Mouse (Mus musculus): ENCODE data around the gene Mcpt8. TPM values are rescaled to one million over a fixed set of nuclear protein-coding genes. Genes with fewer than 3 reads are reported as not detected.
"Not testable (repeated sequence)": the region's sequence is repeated elsewhere in the genome, so short reads cannot be mapped to it uniquely, and the experiment has no call there.

Mcpt8 gene
- polyA plus RNA-seq, 1 experiment from 2014 or later: 0.20 TPM

- Histone ChIP-seq H3K9ac (no peak overlapping the region), H3K27me3 (replicated peaks) (no peaks in the 10 kb centered on the region), H3K9me3 (replicated peaks) (no peaks in the 10 kb centered on the region), H3K4me3 (no peak overlapping the region), H3K36me3 (no peaks in the 10 kb centered on the region), H3K4me2 (no peak overlapping the region), H3K4me1 (no peaks in the 10 kb centered on the region), H3K27ac (no peak overlapping the region)
- ATAC-seq: no peak
- WGBS (ENCODE audit: insufficient replicate concordance): 53% methylated on average over 1 of the region's 1 CpGs
Measured at GRCm38 (mm10) chr14:56097597-56097996, 12.5 kb upstream of the Mcpt8 start.

GRCm38 (mm10) chr14:56093353-56093752 is 8.3 kb upstream of the Mcpt8 start:
- Histone ChIP-seq H3K4me2 (no peak overlapping the region), H3K9me3 (replicated peaks) (no peaks in the 10 kb centered on the region), H3K4me3 (no peak overlapping the region), H3K27me3 (replicated peaks) (no peaks in the 10 kb centered on the region), H3K27ac (no peak overlapping the region), H3K4me1 (no peaks in the 10 kb centered on the region), H3K9ac (no peak overlapping the region), H3K36me3 (no peaks in the 10 kb centered on the region)
- no peak for ATAC-seq
- WGBS (ENCODE audit: insufficient replicate concordance): 32% methylated on average over 2 of the region's 2 CpGs

- Histone ChIP-seq H3K4me1 (no peaks in the 10 kb centered on the region), H3K9me3 (replicated peaks) (no peaks in the 10 kb centered on the region), H3K4me2 (no peak overlapping the region), H3K27me3 (replicated peaks) (no peaks in the 10 kb centered on the region), H3K27ac (no peak overlapping the region), H3K4me3 (no peak overlapping the region), H3K36me3 (no peaks in the 10 kb centered on the region), H3K9ac (no peak overlapping the region)
- 32% methylated on average over 3 of the region's 3 CpGs for WGBS (ENCODE audit: insufficient replicate concordance)
- no peak for ATAC-seq
Measured at GRCm38 (mm10) chr14:56086711-56087110, 1.6 kb upstream of the Mcpt8 start.

GRCm38 (mm10) chr14:56082016-56082415 is 3.1 kb downstream of the Mcpt8 start:
- no peak overlapping the region for H3K4me3 ChIP-seq
- no peak overlapping the region for H3K9ac ChIP-seq
- H3K9me3 ChIP-seq (replicated peaks): no peaks in the 10 kb centered on the region
- no peak for ATAC-seq
- H3K27me3 ChIP-seq (replicated peaks): no peaks in the 10 kb centered on the region
- H3K27ac ChIP-seq: no peak overlapping the region
- WGBS (ENCODE audit: insufficient replicate concordance): 61% methylated on average over 4 of the region's 4 CpGs
- H3K4me2 ChIP-seq: no peak overlapping the region
- no peaks in the 10 kb centered on the region for H3K4me1 ChIP-seq
- no peaks in the 10 kb centered on the region for H3K36me3 ChIP-seq

- H3K36me3 ChIP-seq; ATAC-seq; H3K27me3 ChIP-seq (replicated peaks); H3K27ac ChIP-seq; H3K4me3 ChIP-seq; H3K4me1 ChIP-seq; H3K9me3 ChIP-seq (replicated peaks); H3K4me2 ChIP-seq; H3K9ac ChIP-seq: not testable (repeated sequence)
- 53% methylated on average over 3 of the region's 3 CpGs for WGBS (ENCODE audit: insufficient replicate concordance)
Measured at GRCm38 (mm10) chr14:56062213-56062612, 22.9 kb downstream of the Mcpt8 start, which contains the start of gene Mcpt4. Gene Mcpt4 (minus strand): TSS chr14:56062313.

GRCm38 (mm10) chr14:56057722-56058121 is 27.4 kb downstream of the Mcpt8 start:
- H3K4me2 ChIP-seq: no peak overlapping the region
- 44% methylated on average over 4 of the region's 4 CpGs for WGBS (ENCODE audit: insufficient replicate concordance)
- no peaks in the 10 kb centered on the region for H3K36me3 ChIP-seq
- H3K9me3 ChIP-seq (replicated peaks): no peaks in the 10 kb centered on the region
- no peak overlapping the region for H3K4me3 ChIP-seq
- no peak overlapping the region for H3K9ac ChIP-seq
- peaks cover 3% of the 10 kb centered on the region; the same call in 1 of the 2 replicates for H3K27me3 ChIP-seq (replicated peaks)
- no peak for ATAC-seq
- H3K27ac ChIP-seq: no peak overlapping the region
- 0 out of 2 replicates have a peak, but pooled peaks cover 4% of the 10 kb centered on the region for H3K4me1 ChIP-seq

GRCm38 (mm10) chr14:56055408-56055807 is 29.7 kb downstream of the Mcpt8 start:
- Histone ChIP-seq H3K4me3 (no peak overlapping the region), H3K27ac (no peak overlapping the region), H3K9me3 (replicated peaks) (no peaks in the 10 kb centered on the region), H3K27me3 (replicated peaks) (0 out of 2 replicates have a peak, but pooled peaks cover 3% of the 10 kb centered on the region), H3K36me3 (no peaks in the 10 kb centered on the region), H3K4me2 (no peak overlapping the region), H3K4me1 (0 out of 2 replicates have a peak, but pooled peaks cover 4% of the 10 kb centered on the region), H3K9ac (no peak overlapping the region)
- 55% methylated on average over 3 of the region's 3 CpGs for WGBS (ENCODE audit: insufficient replicate concordance)
- ATAC-seq: no peak

GRCm38 (mm10) chr14:56041792-56042191 is 43.3 kb downstream of the Mcpt8 start, which contains the start of gene Mcpt2:
Gene Mcpt2 (plus strand): TSS chr14:56042041.
- peak; percentile 54; the same call in 1 of the 2 replicates for ATAC-seq
- 10% methylated on average over 1 of the region's 1 CpGs for WGBS (ENCODE audit: insufficient replicate concordance)

GRCm38 (mm10) chr14:56034433-56034832 is 50.6 kb downstream of the Mcpt8 start:
- no peak overlapping the region for H3K4me3 ChIP-seq
- H3K27ac ChIP-seq: no peak overlapping the region
- no peaks in the 10 kb centered on the region for H3K27me3 ChIP-seq (replicated peaks)
- no peaks in the 10 kb centered on the region for H3K4me1 ChIP-seq
- H3K9me3 ChIP-seq (replicated peaks): no peaks in the 10 kb centered on the region
- no peak overlapping the region for H3K4me2 ChIP-seq
- H3K9ac ChIP-seq: no peak overlapping the region
- WGBS (ENCODE audit: insufficient replicate concordance): 64% methylated on average over 2 of the region's 2 CpGs
- no peaks in the 10 kb centered on the region for H3K36me3 ChIP-seq
- no peak for ATAC-seq

More at GRCm38 (mm10) chr14:56041792-56042191, 43.3 kb downstream of the Mcpt8 start, which contains the start of gene Mcpt2:
- H3K4me3 ChIP-seq; H3K4me2 ChIP-seq; H3K27ac ChIP-seq; H3K36me3 ChIP-seq; H3K9ac ChIP-seq; H3K9me3 ChIP-seq (replicated peaks); H3K27me3 ChIP-seq (replicated peaks); H3K4me1 ChIP-seq: not testable (repeated sequence)

Small RNA genes within 50 kb of the gene (microRNA-seq; reads per million reads assigned to microRNA genes)
- gene Mir6949: not detected

Other genes starting within 250 kb of the Mcpt8 start
- 7.0 and 8.2 TPM in 2 replicates for gene Nynrin, start 231.3 kb downstream of the Mcpt8 start, polyA plus RNA-seq (2016; fragmentation: Nextera tagmentation; extraction: Ambion mirVana)
- gene Cbln3, start 200.9 kb downstream of the Mcpt8 start, polyA plus RNA-seq (2016; fragmentation: Nextera tagmentation; extraction: Ambion mirVana): 0.25 TPM in 2 replicates
- 12.8 and 13.0 TPM in 2 replicates for gene Khnyn, start 200.3 kb downstream of the Mcpt8 start, polyA plus RNA-seq (2016; fragmentation: Nextera tagmentation; extraction: Ambion mirVana)
- 14.0 and 15.3 TPM in 2 replicates for gene Sdr39u1, start 185.0 kb downstream of the Mcpt8 start, polyA plus RNA-seq (2016; fragmentation: Nextera tagmentation; extraction: Ambion mirVana)
- gene Cma1, start 140.6 kb downstream of the Mcpt8 start, polyA plus RNA-seq (2016; fragmentation: Nextera tagmentation; extraction: Ambion mirVana): not detected in 2 replicates
- gene Cma2, start 134.3 kb downstream of the Mcpt8 start, polyA plus RNA-seq (2016; fragmentation: Nextera tagmentation; extraction: Ambion mirVana): not detected in 2 replicates
- not detected in 2 replicates for gene Mcpt1, start 67.3 kb downstream of the Mcpt8 start, polyA plus RNA-seq (2016; fragmentation: Nextera tagmentation; extraction: Ambion mirVana)
- gene Mcpt9, start 54.8 kb downstream of the Mcpt8 start, polyA plus RNA-seq (2016; fragmentation: Nextera tagmentation; extraction: Ambion mirVana): not detected in 2 replicates
- gene Mcpt2, start 43.2 kb downstream of the Mcpt8 start, polyA plus RNA-seq (2016; fragmentation: Nextera tagmentation; extraction: Ambion mirVana): 0.12 TPM in 1 of 2 replicates, not detected in the other
- not detected in 2 replicates for gene Mcpt4, start 23.0 kb downstream of the Mcpt8 start, polyA plus RNA-seq (2016; fragmentation: Nextera tagmentation; extraction: Ambion mirVana)
- gene Ctsg, start 17.3 kb upstream of the Mcpt8 start, polyA plus RNA-seq (2016; fragmentation: Nextera tagmentation; extraction: Ambion mirVana): 4.0 and 5.3 TPM in 2 replicates
- gene Gzme, start 35.4 kb upstream of the Mcpt8 start, polyA plus RNA-seq (2016; fragmentation: Nextera tagmentation; extraction: Ambion mirVana): not detected in 2 replicates
- gene Gzmd, start 47.3 kb upstream of the Mcpt8 start, polyA plus RNA-seq (2016; fragmentation: Nextera tagmentation; extraction: Ambion mirVana): not detected in 2 replicates
- gene Gzmg, start 74.3 kb upstream of the Mcpt8 start, polyA plus RNA-seq (2016; fragmentation: Nextera tagmentation; extraction: Ambion mirVana): not detected in 2 replicates
- not detected in 2 replicates for gene Gzmn, start 89.3 kb upstream of the Mcpt8 start, polyA plus RNA-seq (2016; fragmentation: Nextera tagmentation; extraction: Ambion mirVana)
- not detected in 2 replicates for gene Gzmf, start 126.1 kb upstream of the Mcpt8 start, polyA plus RNA-seq (2016; fragmentation: Nextera tagmentation; extraction: Ambion mirVana)
- not detected in 2 replicates for gene Gzmc, start 149.4 kb upstream of the Mcpt8 start, polyA plus RNA-seq (2016; fragmentation: Nextera tagmentation; extraction: Ambion mirVana)
- not detected in 2 replicates for gene Gzmb, start 177.0 kb upstream of the Mcpt8 start, polyA plus RNA-seq (2016; fragmentation: Nextera tagmentation; extraction: Ambion mirVana)